ENCODE assay signal across 27 mouse cellular contexts in genomic region chr16:95150499-95150898, GRCm38 (mm10).
DNase-seq lines count a peak whose midpoint lies in the region; ATAC-seq and TF ChIP-seq lines count a peak whose summit lies in the region.
"Had no signal": no experiment of that assay in that cellular context is flagged by ENCODE, and none has a peak within 500 bp of the region (broad histone marks: within the 10 kb centered on the region; RNA-seq: fewer than 3 reads in every experiment).

No protein-coding gene starts in this region.

- 0 out of 2 replicates have a peak, but pooled peaks cover 5% of the 10 kb centered on the region for H3K4me1 ChIP-seq in forebrain, postnatal 0 days (ENCODE audit: insufficient read depth)
- H3K4me1 ChIP-seq in forebrain, embryonic 16.5 days (replicated peaks; ENCODE audit: control insufficient read depth, insufficient read depth, low read length) = no peaks in the 10 kb centered on the region
- H3K4me1 ChIP-seq: embryonic facial prominence, embryonic 10.5 days; forebrain, embryonic 15.5 days; hindbrain, embryonic 10.5 days; kidney, embryonic 15.5 days; limb, embryonic 15.5 days; neural tube, embryonic 15.5 days; stomach, embryonic 15.5 days had no signal

- WGBS in forebrain, postnatal 0 days = 60% methylated on average over 8 of the region's 8 CpGs
- WGBS in forebrain, embryonic 16.5 days = 73% methylated on average over 8 of the region's 8 CpGs

- no peaks in the 10 kb centered on the region for H3K36me3 ChIP-seq in forebrain, postnatal 0 days (ENCODE audit: insufficient read depth)
- H3K36me3 ChIP-seq in forebrain, embryonic 16.5 days (ENCODE audit: control insufficient read depth, insufficient read depth) = no peaks in the 10 kb centered on the region
- H3K36me3 ChIP-seq: embryonic facial prominence, embryonic 10.5 days; forebrain, embryonic 15.5 days; heart, embryonic 12.5 days; hindbrain, embryonic 10.5 days; kidney, embryonic 15.5 days; limb, embryonic 15.5 days; midbrain, embryonic 12.5 days; neural tube, embryonic 15.5 days; stomach, embryonic 15.5 days had no signal

- peak; percentile 50; the same call in 1 of the 2 replicates for ATAC-seq in forebrain, postnatal 0 days
- no peak for ATAC-seq in forebrain, embryonic 16.5 days
- ATAC-seq in CD4-positive, CD25-positive, alpha-beta regulatory T cell, adult 4 months = peak; percentile 76
- peak; percentile 65 for ATAC-seq in inflammation-experienced regulatory T-cells, adult 6 months
- ATAC-seq: forebrain, embryonic 15.5 days; hindbrain, embryonic 16.5 days had no signal

- H3K27me3 ChIP-seq in forebrain, postnatal 0 days (ENCODE audit: insufficient read depth, low read length) = no peaks in the 10 kb centered on the region
- H3K27me3 ChIP-seq in forebrain, embryonic 16.5 days (replicated peaks; ENCODE audit: control insufficient read depth, insufficient read depth, low read length) = no peaks in the 10 kb centered on the region
- H3K27me3 ChIP-seq: forebrain, embryonic 15.5 days; heart, embryonic 12.5 days; kidney, embryonic 15.5 days; limb, embryonic 15.5 days; midbrain, embryonic 12.5 days; neural tube, embryonic 15.5 days; stomach, embryonic 15.5 days had no signal

- intact Hi-C loops in left cerebral cortex, postnatal 25 days (cut with DNase I) = no loop called here

- H3K9me3 ChIP-seq in forebrain, postnatal 0 days (ENCODE audit: low read length) = no peaks in the 10 kb centered on the region
- no peaks in the 10 kb centered on the region for H3K9me3 ChIP-seq in forebrain, embryonic 16.5 days (ENCODE audit: control insufficient read depth, low read length)
- H3K9me3 ChIP-seq: embryonic facial prominence, embryonic 10.5 days; forebrain, embryonic 15.5 days; heart, embryonic 12.5 days; hindbrain, embryonic 10.5 days; kidney, embryonic 15.5 days; limb, embryonic 15.5 days; midbrain, embryonic 12.5 days; neural tube, embryonic 15.5 days; stomach, embryonic 15.5 days had no signal

- H3K9ac ChIP-seq in forebrain, postnatal 0 days = no peak overlapping the region
- no peak overlapping the region for H3K9ac ChIP-seq in forebrain, embryonic 16.5 days (replicated peaks; ENCODE audit: low read depth, low read length)
- H3K9ac ChIP-seq: forebrain, embryonic 15.5 days; heart, embryonic 12.5 days; kidney, embryonic 15.5 days; limb, embryonic 15.5 days; liver, embryonic 14.5 days; lung, embryonic 14.5 days; midbrain, embryonic 12.5 days; neural tube, embryonic 15.5 days; stomach, embryonic 15.5 days had no signal

- H3K27ac ChIP-seq in forebrain, postnatal 0 days (ENCODE audit: low read depth, low read length) = no peak overlapping the region
- no peak overlapping the region for H3K27ac ChIP-seq in forebrain, embryonic 16.5 days (ENCODE audit: low read length)
- H3K27ac ChIP-seq: embryonic facial prominence, embryonic 10.5 days; forebrain, embryonic 15.5 days; hindbrain, embryonic 10.5 days; kidney, embryonic 15.5 days; limb, embryonic 15.5 days; liver, embryonic 14.5 days; midbrain, embryonic 12.5 days; neural tube, embryonic 15.5 days; stomach, embryonic 15.5 days had no signal

- no peak for DNase-seq in forebrain, postnatal 0 days
- peak; percentile 9 to 33 for DNase-seq in left cerebral cortex, postnatal 25 days (ENCODE audit: low spot score in 2 of 2)
- DNase-seq in left cerebral cortex, adult 8-10 months (ENCODE audit: low spot score in 2 of 2) = no peak
- no peak for DNase-seq in kidney, postnatal 36 days
- DNase-seq: adrenal gland, postnatal 14 days; cerebellum, adult 9-11 months; heart, postnatal 10 days; kidney, adult 11 months; layer of hippocampus, postnatal 36 days; left cerebral cortex, postnatal 4 days; lung, embryonic 14.5 days; right cerebral cortex, postnatal 14 days; thymus, postnatal 36 days had no signal

- TF ChIP-seq CTCF in forebrain, postnatal 0 days (IDR thresholded peaks at IDR 0.05; ENCODE audit: low read depth) = no peak

- no peak overlapping the region for H3K4me3 ChIP-seq in forebrain, postnatal 0 days (ENCODE audit: low read depth, low read length)
- H3K4me3 ChIP-seq in forebrain, embryonic 16.5 days (replicated peaks; ENCODE audit: low read length) = no peak overlapping the region
- H3K4me3 ChIP-seq: embryonic facial prominence, embryonic 10.5 days; forebrain, embryonic 15.5 days; heart, embryonic 12.5 days; hindbrain, embryonic 10.5 days; kidney, embryonic 15.5 days; limb, embryonic 15.5 days; midbrain, embryonic 12.5 days; neural tube, embryonic 15.5 days; stomach, embryonic 15.5 days had no signal

- H3K4me2 ChIP-seq in forebrain, postnatal 0 days (ENCODE audit: low read depth) = no peak overlapping the region
- H3K4me2 ChIP-seq in forebrain, embryonic 16.5 days (ENCODE audit: low read length) = no peak overlapping the region
- H3K4me2 ChIP-seq: forebrain, embryonic 15.5 days; heart, embryonic 12.5 days; kidney, embryonic 15.5 days; limb, embryonic 15.5 days; lung, embryonic 14.5 days; midbrain, embryonic 12.5 days; neural tube, embryonic 15.5 days; stomach, embryonic 15.5 days had no signal

Comparison
In these comparisons a context has a peak if more than half of its experiments do, and no peak if none do; other contexts are left out.
1. DNase-seq: peak in left cerebral cortex, postnatal 25 days (2 of 2); none in forebrain, postnatal 0 days (single experiment), left cerebral cortex, adult 8-10 months (0 of 2) and kidney, postnatal 36 days (0 of 2).